Mouse (Mus musculus) G1E (cell line): ENCODE measurements around the gene Snrnp70.

Experiments used
- CTCF ChIP-seq: IDR thresholded peaks from 2 replicates; pipeline ENCODE4 v1.5.1; 2012; ENCODE audit warnings: low read depth, low read length, inconsistent platforms, mixed read lengths
- GATA1 ChIP-seq: IDR thresholded peaks from 2 replicates; pipeline ENCODE4 v1.6.1; 2012; ENCODE audit warnings: borderline replicate concordance, low read length, inconsistent platforms, mixed read lengths
- TAL1 ChIP-seq: conservative IDR thresholded peaks from 2 replicates; pipeline ENCODE4 v1.6.1; 2012; ENCODE audit warnings: low read depth, low read length, inconsistent platforms, mixed read lengths

DNA sequence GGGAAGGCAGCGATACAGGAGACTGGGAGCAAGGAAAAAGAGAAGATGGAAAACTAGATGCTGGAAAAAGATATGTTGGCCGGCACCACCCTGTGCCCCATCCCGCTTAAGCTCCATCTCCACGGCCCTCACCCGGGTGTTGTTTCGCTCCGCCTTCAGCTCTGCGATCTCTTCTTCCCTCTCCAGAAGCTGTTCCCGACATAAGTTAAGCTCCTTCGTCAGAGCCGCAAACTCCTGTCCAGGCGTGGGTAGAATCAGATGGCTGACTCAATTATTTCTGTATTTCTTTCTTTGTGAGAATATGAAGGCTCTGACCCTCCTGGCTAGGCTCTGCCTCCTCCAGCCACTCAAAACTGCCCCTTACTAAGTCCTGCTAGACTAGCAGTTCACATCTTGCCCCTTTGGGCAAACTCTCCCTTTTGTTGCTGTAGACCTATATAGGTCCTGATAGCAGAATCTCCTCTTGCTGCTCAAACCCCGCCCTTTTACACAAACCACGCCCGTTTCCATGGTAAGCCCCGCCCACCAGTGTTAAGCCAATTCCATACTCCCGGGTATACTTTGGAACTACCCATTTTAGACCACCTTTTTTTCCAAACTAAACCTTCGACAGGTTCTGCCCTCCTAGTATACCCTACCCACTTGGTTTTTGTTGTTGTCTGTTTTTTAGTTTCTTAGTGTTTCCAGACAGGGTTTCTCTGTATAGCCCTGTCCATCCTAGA lies 35.0 kb downstream of the Snrnp70 start:
- TF ChIP-seq GATA1 (no peak), CTCF (no peak), TAL1 (no peak)
